Mouse (Mus musculus) liver, adult (tissue): ENCODE results near the gene Prrxl1.

Experiments used
- GATA4 ChIP-seq: IDR thresholded peaks from 2 replicates; pipeline ENCODE4 v1.6.1; 2014; ENCODE audit warnings: mild to moderate bottlenecking, low read length; ENCODE audit not compliant: insufficient replicate concordance

Gene Prrxl1

DNA sequence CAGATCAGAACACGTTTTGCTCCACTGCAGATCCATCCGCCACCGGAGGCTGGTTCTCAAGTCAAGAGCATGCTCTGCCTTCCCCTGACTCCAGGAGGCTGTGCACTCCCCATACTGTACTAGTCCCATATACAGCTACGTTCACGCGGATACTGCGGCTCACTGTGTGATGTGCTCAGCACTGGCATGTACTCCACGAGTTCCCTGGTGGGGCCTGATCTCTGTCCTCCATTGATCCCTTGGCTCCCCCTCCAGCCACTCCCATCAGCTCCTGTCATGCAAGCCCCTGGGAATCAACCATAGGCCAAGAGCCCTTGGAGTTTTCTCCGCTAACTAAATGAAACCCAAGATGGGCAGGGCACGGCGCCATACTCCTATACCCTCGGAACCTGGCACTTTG is 83.3 kb downstream of the Prrxl1 start:
- TF ChIP-seq GATA4, result no peak

DNA sequence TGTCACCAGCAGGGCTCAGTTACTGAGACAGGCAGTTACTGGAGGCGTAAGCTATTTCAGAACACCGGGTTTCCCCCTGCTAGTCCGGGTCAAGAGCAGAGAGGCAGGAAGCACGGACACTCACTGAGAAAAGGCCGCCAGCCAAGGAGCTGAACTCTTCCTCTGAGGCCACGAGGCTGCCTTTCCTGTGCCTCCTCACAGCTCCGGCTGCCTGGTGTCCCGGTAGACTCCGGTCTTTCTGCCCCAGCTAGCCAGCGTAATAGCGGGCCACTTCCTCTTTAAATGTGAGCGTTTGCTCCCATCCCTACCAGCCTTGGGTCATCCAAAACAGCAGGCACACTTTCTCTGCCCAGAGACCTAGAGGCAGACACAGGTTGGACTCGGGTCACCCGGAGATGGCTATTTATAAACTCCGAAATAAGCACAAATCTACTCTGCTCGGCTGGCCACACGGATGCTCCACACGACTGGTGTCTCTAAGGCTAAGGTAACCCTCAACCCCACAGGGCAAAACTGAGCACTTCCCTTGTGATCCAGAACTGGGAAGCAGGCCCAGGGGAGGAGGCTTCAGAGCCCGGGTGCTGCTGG is 84.1 kb downstream of the Prrxl1 start:
- peak; percentile 22; the same call in 1 of the 2 replicates for TF ChIP-seq GATA4

DNA sequence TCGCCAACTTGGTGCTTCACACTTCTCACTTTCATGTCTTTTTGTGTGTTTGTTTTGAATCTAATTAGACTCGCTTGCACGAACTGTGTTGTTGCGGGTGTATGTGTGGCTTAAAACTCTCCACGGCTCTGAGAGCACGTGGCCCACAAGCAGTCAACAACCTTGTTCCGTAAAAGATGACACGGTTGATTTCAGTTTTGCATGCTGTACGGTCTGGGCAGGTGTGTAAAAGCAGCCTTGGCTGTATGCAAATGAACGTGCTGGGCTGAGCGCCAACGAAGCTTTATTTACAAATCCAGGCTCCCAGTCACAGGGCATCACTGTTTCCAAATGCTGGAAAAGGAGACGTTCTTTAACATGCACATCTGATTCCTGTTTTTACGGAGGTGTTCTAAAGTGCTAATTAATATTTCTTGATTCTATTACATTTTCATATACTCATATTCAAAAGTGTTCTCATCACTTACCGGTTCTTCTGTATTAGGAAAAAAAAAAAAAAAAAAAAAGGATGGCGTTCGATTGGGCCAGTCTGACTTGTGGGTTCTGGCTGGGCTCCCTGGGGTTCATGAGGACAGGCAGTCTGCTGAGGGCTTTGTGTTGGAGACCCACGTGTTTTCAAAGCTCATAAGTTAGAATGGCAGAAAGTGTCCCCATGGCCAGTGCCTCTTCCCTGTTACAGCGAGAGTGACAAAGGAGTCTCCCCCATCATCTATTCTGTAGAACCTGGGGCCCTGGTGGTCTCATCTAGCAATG is 85.0 kb downstream of the Prrxl1 start:
- TF ChIP-seq GATA4, result no peak

DNA sequence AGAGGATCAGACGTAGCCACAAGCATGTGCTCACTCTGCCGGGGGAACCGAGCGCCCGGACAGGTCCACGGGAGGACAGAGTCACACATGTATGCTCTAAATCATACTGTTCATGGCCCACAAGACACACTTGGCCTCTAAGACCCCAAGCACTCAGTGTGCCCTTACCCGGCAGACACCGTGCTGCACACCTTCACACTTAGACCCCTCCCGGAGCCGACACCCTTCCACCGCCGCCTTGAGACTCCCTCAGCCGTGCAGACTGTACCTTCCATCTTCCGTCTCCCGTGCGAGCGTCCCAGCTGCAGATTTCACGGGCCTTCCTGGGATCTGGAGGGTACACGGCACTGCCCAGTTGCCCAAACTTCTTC is 85.5 kb downstream of the Prrxl1 start:
- TF ChIP-seq GATA4, result no peak

DNA sequence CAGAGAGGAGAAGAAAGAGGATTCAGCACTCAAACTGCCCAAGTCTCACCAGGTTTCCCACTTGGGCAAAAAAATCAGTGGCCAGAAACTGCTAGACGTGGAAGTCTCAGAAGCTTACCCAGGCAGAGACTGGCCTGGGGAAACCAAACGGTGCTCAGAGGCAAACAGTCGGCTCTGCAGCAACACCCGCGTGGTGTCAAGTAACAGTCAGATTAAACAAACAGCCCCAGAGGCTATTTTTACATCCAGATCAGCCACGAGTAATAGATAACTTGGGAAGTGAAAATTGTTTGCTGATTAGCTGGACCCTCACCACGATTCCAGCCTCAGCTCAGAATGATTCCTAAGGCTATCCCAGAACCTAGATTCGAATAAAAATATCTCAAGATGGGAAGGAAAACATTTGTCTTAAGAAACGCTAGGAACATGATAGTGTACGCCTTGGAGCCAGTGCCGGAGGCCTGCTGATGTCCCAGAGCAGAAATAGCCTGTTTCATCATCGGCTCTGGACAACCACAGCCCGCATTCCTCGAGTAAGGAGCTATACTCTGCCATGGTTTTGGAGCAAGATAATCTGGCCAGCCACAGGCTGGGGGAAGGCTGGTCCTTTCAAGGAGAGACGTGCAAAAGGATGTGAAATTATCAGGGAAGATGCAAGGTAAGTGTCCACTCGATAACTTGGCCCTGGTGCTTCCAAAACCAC is 86.1 kb downstream of the Prrxl1 start, which contains the start of gene 3425401B19Rik:
Gene 3425401B19Rik, minus strand, starts transcription at position 170 of the 703 bp plus-strand sequence.
- TF ChIP-seq GATA4, result no peak

DNA sequence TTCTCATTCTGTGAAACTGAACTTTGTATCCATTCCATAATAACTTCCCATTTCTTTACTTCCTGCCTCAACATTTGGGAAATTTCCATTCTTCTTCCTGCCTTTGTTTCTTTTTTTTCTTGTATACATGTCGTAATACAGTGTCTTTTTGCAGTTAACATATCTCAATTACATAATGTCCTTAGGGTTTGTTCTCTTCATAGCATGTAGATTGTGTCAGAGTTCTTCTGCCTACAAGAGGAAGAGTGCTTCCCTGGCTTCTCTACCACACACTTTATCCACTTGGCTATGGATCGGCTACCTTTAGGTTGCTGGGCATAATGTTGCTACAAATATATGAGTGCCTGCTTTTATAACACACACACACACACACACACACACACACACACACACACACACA is 96.7 kb downstream of the Prrxl1 start:
- TF ChIP-seq GATA4, result no peak

DNA sequence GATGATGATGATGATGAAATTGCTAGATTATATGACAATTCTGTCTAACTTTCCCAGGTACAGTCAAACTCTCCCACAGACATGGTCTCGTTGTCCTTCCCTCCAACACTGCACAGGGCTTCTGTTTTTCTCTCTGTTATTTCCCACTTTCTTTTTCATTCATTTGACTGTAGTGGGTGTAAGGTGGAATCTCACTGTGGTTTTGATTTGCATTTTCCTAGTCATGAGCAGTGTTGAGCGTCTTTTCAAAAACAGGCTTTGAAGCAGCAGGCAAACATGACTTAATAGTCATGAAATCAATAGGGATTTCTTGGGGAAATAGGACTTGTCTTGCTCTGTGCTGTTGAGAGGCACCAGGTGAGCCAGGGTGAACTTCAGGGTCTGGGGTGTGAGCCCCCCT is 97.1 kb downstream of the Prrxl1 start:
- no peak for TF ChIP-seq GATA4

DNA sequence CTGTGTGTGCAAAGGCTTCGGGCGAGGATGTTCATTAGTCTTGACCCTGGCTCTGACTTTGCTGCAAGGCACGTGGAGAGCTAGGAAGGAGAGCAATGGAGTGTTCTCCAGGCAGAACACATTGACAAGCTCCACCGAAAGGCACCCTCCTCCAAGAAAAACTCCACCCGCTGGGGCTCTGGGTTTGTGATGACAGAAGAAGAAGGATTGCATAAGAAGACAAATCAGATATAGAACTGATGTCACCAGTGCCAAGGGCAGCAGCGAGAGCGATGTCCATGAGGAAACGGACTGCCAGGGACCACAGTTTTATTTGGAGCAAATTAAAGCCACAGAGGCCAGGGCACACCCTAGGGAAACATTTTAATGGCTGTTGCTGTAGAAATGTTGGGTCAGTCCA is 98.6 kb downstream of the Prrxl1 start:
- no peak for TF ChIP-seq GATA4

DNA sequence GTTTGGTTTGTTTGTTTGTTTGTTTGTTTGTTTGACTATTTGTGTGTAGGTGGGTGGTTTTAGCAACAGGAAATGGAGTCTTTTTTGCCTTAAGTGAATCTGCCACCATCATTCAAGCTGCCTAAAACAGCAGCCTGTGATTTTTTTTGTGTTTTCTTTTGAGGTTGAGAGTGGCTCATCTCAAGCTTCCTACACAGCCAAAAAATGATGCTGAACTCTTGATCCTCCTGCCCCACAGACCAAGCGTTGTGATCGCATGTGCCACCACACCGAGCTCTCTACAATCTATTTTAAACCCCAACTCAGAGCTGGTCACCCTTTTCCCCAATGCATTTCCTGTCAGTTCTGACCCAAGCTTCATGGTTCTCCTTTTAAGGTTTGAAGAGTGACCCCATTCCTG is 99.3 kb downstream of the Prrxl1 start:
- TF ChIP-seq GATA4, result no peak
